Mouse (Mus musculus) gastrocnemius, postnatal 36 days (tissue): ENCODE results near the gene Zfp507. TPM values are rescaled to one million over a fixed set of nuclear protein-coding genes. Genes with fewer than 3 reads are reported as not detected.

ENCODE experiments used
- DNase-seq, 2 experiments: peaks; one replicate each; pipeline ENCODE4 v3.0.0; 2022
- intact Hi-C: fragments of 180-260 bp; cut with DNase I; formaldehyde crosslinking; loops from one replicate; pipeline ENCODE4 v1.15.1; 2025
- long read RNA-seq, 2 experiments: library from polyadenylated mRNA; stranded (forward); transcript quantifications; one replicate each; pipeline ENCODE4 v2.0.0; 2021
- total RNA-seq, 2 experiments: library from RNA; stranded (reverse); gene quantifications; 2 replicates each; pipeline ENCODE4 v1.2.3; 2021

Gene Zfp507
- total RNA-seq = 10 to 100 TPM; 13.7 to 15.4 TPM
- long read RNA-seq, experiment 1, partial matches to known transcripts = 0 of 2 reads
- long read RNA-seq, experiment 1, other reads (novel, unspliced or antisense) = 1 of 2 reads
- long read RNA-seq, experiment 2, partial matches to known transcripts = 0 of 4 reads
- long read RNA-seq, experiment 2, other reads (novel, unspliced or antisense) = 4 of 4 reads

GRCm38 (mm10) chr7:35802906-35803595, at the start of gene Zfp507:
Gene Zfp507 (minus strand): TSS chr7:35803003.
- intact Hi-C loops = no loop called here
- peak; percentile 76 to 85 for DNase-seq

GRCm38 (mm10) chr7:35850426-35850825, 47.6 kb upstream of the Zfp507 start:
- intact Hi-C loops = no loop called here
- no peak for DNase-seq

GRCm38 (mm10) chr7:35848526-35848925, 45.7 kb upstream of the Zfp507 start:
- DNase-seq = no peak
- intact Hi-C loops = no loop called here

GRCm38 (mm10) chr7:35840504-35840903, 37.7 kb upstream of the Zfp507 start:
- intact Hi-C loops = no loop called here

GRCm38 (mm10) chr7:35836851-35837250, 34.0 kb upstream of the Zfp507 start:
- intact Hi-C loops = no loop called here
- peak; percentile 11 to 21 for DNase-seq

More at GRCm38 (mm10) chr7:35840504-35840903, 37.7 kb upstream of the Zfp507 start:
- no peak for DNase-seq

- intact Hi-C loops = no loop called here
- DNase-seq = no peak
Observed at GRCm38 (mm10) chr7:35836415-35836814, 33.6 kb upstream of the Zfp507 start.

GRCm38 (mm10) chr7:35830119-35830518, 27.3 kb upstream of the Zfp507 start:
- intact Hi-C loops = no loop called here

GRCm38 (mm10) chr7:35823906-35824305, 21.1 kb upstream of the Zfp507 start:
- no peak for DNase-seq
- intact Hi-C loops = no loop called here

More at GRCm38 (mm10) chr7:35830119-35830518, 27.3 kb upstream of the Zfp507 start:
- DNase-seq = no peak

- DNase-seq = no peak
- intact Hi-C loops = no loop called here
Observed at GRCm38 (mm10) chr7:35822320-35822719, 19.5 kb upstream of the Zfp507 start.

GRCm38 (mm10) chr7:35821357-35821756, 18.6 kb upstream of the Zfp507 start:
- intact Hi-C loops = no loop called here
- DNase-seq = no peak

GRCm38 (mm10) chr7:35819486-35819885, 16.7 kb upstream of the Zfp507 start:
- intact Hi-C loops = no loop called here
- DNase-seq = peak in 1 of 2 experiments; percentile 39

- intact Hi-C loops = no loop called here
- no peak for DNase-seq
Observed at GRCm38 (mm10) chr7:35814759-35815551, 12.2 kb upstream of the Zfp507 start.

GRCm38 (mm10) chr7:35813306-35813705, 10.5 kb upstream of the Zfp507 start:
- intact Hi-C loops = no loop called here
- no peak for DNase-seq

GRCm38 (mm10) chr7:35810736-35811135, 7.9 kb upstream of the Zfp507 start:
- DNase-seq = peak in 1 of 2 experiments; percentile 14
- intact Hi-C loops = no loop called here

GRCm38 (mm10) chr7:35804206-35804605, 1.4 kb upstream of the Zfp507 start:
- DNase-seq = no peak
- intact Hi-C loops = no loop called here

GRCm38 (mm10) chr7:35802201-35802905, 450 bp downstream of the Zfp507 start:
- intact Hi-C loops = no loop called here
- peak in 1 of 2 experiments; percentile 10 for DNase-seq

- intact Hi-C loops = no loop called here
- no peak for DNase-seq
Observed at GRCm38 (mm10) chr7:35796123-35796522, 6.7 kb downstream of the Zfp507 start.

- no peak for DNase-seq
- intact Hi-C loops = no loop called here
Observed at GRCm38 (mm10) chr7:35794145-35794664, 8.6 kb downstream of the Zfp507 start.

GRCm38 (mm10) chr7:35792150-35792848, 10.5 kb downstream of the Zfp507 start:
- DNase-seq = no peak
- intact Hi-C loops = no loop called here

GRCm38 (mm10) chr7:35790926-35791325, 11.9 kb downstream of the Zfp507 start:
- intact Hi-C loops = no loop called here
- no peak for DNase-seq
